Mouse (Mus musculus) pancreas, adult 10 weeks (tissue): ENCODE results near the gene Tmem39b. TPM values are rescaled to one million over a fixed set of nuclear protein-coding genes. Genes with fewer than 3 reads are reported as not detected.

ENCODE experiments used
- polyA plus RNA-seq: library from polyadenylated mRNA; stranded (reverse); fragments of 350-450 nt; fragmentation: Illumina TruSeq; extraction: RNeasy Lipid Tissue Mini Kit (QIAGEN cat#74804); gene quantifications from one replicate; pipeline ENCODE4 v1.2.3, GENCODE M21; 2015; ENCODE audit warnings: low read depth, low replicate concordance; ENCODE audit not compliant: insufficient read depth

Tmem39b gene
- 3.9 TPM for polyA plus RNA-seq

DNA sequence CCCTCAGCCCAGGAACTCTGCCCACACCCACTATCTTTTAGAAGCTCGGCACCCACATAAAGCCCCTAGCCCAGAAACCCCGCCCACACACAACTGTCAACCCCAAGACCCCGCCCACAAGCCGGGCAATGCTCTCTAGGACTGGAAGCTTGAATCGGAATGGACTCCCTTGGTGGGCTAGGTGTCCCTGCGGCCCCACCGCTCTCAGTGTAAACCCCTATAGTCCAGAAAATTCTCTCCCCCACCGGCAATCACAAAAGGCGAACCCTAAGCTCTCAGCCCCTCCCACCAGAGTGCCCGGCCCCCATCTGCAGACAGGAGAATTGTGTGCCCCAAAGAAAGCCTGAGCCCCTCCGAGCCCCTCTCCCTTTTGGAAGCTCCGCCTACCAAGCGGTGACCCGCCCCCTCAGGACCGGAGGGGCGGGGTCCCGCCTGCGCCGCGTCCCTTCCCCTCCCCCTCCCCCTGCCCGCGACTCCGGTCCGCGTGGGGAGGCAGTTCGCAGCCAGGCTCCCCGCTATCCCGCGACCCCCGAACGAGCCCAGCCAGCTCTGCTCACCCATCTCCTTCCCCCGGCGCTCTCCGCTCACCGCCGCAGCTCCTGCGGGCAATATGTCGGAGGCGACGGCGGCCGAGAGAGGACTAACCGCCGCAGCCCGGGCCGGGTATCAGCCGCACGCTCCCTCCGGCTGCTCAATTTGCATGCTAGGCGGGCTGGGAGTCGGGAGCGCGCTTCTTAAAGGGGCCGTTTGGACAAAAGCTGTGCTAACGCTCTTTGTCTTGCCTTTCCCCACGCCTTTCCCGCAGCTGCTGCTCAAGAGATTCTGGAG is at the start of gene Tmem39b:
Gene Tmem39b (minus strand): TSS at position 681 of the 828 bp plus-strand sequence.

DNA sequence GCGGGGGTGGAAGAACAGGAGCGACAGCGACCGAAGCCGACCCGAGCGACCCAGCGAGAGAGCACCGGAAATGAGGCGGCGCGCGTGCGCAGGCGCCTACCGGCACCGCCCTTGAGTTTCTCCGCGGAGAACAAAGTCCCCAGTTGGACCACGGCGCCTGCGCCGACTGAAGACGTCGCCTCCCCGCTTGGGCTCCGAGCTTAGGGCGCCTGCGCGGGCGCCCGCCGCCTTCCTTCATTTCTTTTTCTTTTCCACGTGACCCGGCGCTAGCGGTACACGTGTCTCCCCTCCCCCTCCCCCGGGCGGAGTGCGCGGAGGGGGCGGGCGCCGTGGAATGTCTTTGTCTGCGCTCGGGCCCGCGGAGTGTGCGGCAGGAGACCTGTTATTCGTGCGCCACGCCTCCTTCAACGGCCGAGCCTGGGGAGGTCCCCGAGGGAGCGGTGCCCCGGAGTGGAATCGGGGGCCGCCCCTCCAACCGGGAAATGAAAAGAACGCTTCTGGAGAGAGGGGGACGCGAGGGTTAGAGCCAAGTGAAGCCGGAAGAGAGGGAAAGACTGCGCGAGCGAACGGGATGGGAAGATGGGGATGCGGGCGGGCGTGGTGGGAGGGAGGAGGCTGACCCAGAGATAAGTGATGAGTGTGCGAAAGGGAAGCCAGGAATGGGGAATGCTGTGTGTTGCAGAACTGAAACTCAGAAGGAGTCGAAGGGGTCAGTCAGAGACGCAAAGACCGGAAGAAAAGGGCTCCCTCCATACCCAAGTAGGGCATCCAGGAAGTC is 45.8 kb upstream of the Tmem39b start, which contains the start of gene Khdrbs1:
Gene Khdrbs1 (minus strand): TSS at position 72 of the 778 bp plus-strand sequence.

GRCm38 (mm10) chr4:129672083-129672877 is 24.4 kb downstream of the Tmem39b start, which contains the start of gene Kpna6:
Gene Kpna6 (minus strand): TSS chr4:129672767.

DNA sequence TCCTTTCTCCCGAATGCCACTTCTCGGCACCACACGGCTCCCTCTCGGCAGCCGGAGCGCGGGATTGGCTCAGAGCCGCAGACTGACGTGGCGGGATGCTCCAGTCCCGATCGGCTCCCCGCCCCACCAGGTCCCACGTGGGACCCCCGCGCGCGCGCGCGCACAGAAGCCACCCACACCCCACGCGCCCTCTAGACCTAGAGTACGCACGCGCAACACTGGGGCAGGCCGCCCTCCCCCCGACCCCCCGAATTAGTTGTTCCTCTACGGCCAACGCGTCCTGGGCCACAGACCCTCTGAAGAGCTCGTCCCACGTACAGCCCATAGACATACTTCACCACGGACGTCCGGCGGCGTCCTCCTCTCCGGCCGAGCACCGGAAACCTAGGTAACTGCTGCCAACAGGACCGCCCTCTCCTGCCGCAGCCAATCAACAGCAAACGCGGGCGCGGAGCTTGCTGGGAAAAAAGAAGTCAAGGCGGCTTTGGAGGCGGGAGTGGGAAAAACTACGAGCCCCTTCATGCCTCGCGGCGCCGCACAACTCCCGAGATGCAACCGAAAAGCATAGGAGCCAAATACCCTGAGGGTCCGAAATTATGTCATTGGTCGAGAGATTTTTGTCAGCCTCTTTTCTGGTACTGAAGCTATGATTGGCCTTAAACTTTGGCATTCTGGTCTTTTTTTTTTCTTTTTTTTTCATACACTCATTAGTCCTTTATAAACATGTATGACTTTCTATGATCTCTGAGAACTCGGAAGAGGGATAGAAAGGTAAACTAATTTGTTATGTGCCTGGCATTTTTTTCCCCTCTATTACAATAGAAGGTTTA is 55.8 kb downstream of the Tmem39b start, which contains the start of gene Txlna:
Gene Txlna (minus strand): TSS at position 428 of the 830 bp plus-strand sequence.

Other genes starting within 250 kb of the Tmem39b start
- 15.5 TPM for gene Bsdc1, start 235.3 kb downstream of the Tmem39b start, polyA plus RNA-seq
- gene Tssk3, start 205.8 kb downstream of the Tmem39b start, polyA plus RNA-seq, result not detected
- not detected for gene Fam229a, start 205.6 kb downstream of the Tmem39b start, polyA plus RNA-seq
- gene Marcksl1, start 183.3 kb downstream of the Tmem39b start, polyA plus RNA-seq, result 7.8 TPM
- 13.8 TPM for gene Hdac1, start 154.1 kb downstream of the Tmem39b start, polyA plus RNA-seq
- gene Lck, start 123.2 kb downstream of the Tmem39b start, polyA plus RNA-seq, result not detected
- gene Fam167b, start 118.3 kb downstream of the Tmem39b start, polyA plus RNA-seq, result 2.3 TPM
- 62.4 TPM for gene Eif3i, start 96.2 kb downstream of the Tmem39b start, polyA plus RNA-seq
- gene Tmem234, start 96.2 kb downstream of the Tmem39b start, polyA plus RNA-seq, result 67.7 TPM
- gene Dcdc2b, start 82.6 kb downstream of the Tmem39b start, polyA plus RNA-seq, result 4.6 TPM
- 5.6 TPM for gene Iqcc, start 77.7 kb downstream of the Tmem39b start, polyA plus RNA-seq
- gene Ccdc28b, start 72.9 kb downstream of the Tmem39b start, polyA plus RNA-seq, result 26.3 TPM
- 14.9 TPM for gene Txlna, start 55.8 kb downstream of the Tmem39b start, polyA plus RNA-seq
- gene Kpna6, start 24.1 kb downstream of the Tmem39b start, polyA plus RNA-seq, result 7.3 TPM
- gene Khdrbs1, start 45.5 kb upstream of the Tmem39b start, polyA plus RNA-seq, result 10.0 TPM
- gene Ptp4a2, start 114.4 kb upstream of the Tmem39b start, polyA plus RNA-seq, result 34.4 TPM
- not detected for gene Spocd1, start 232.4 kb upstream of the Tmem39b start, polyA plus RNA-seq